Mouse (Mus musculus) kidney, postnatal 0 days (tissue): Measurements from ENCODE around the gene Igfn1. TPM values are rescaled to one million over a fixed set of nuclear protein-coding genes. Genes with fewer than 3 reads are reported as not detected.

Experiments
- ATAC-seq: fragments of 200-750 bp; cut with Nextera tagmentation; replicated peaks from 2 replicates; pipeline ENCODE4 v1.8.0; 2017; ENCODE audit warnings: low read depth, moderate number of reproducible peaks, moderate TSS enrichment, moderate library complexity; ENCODE audit not compliant: low FRiP score
- DNase-seq: peaks from one replicate; pipeline ENCODE4 v3.0.0-alpha.2; 2016; ENCODE audit warnings: low spot score
- H3K27ac ChIP-seq: fragments of 300-500 bp; sonication (generic); 2 replicates; pipeline ENCODE4 v1.5.1; 2014; ENCODE audit warnings: mild to moderate bottlenecking
- H3K27me3 ChIP-seq: fragments of 300-500 bp; sonication (generic); 2 replicates; pipeline ENCODE4 v1.6.1; 2014; ENCODE audit warnings: low read length, mixed read lengths; ENCODE audit not compliant: insufficient read depth
- H3K36me3 ChIP-seq: fragments of 300-500 bp; sonication (generic); 2 replicates; pipeline ENCODE4 v1.6.1; 2014; ENCODE audit warnings: low read length, mixed read lengths; ENCODE audit not compliant: insufficient read depth
- H3K4me1 ChIP-seq: fragments of 300-500 bp; sonication (generic); replicated peaks from 2 replicates; pipeline ENCODE4 v1.6.1; 2014; ENCODE audit warnings: antibody characterized with exemption, low read length, mixed read lengths; ENCODE audit not compliant: insufficient read depth
- H3K4me2 ChIP-seq: fragments of 300-500 bp; sonication (generic); 2 replicates; pipeline ENCODE4 v1.6.1; 2014; ENCODE audit warnings: mild to moderate bottlenecking, low read length, moderate library complexity, mixed read lengths
- H3K4me3 ChIP-seq: fragments of 300-500 bp; sonication (generic); replicated peaks from 2 replicates; pipeline ENCODE4 v1.5.1; 2014; ENCODE audit warnings: low read depth, low read length
- H3K9ac ChIP-seq: fragments of 300-500 bp; sonication (generic); 2 replicates; pipeline ENCODE4 v1.6.1; 2014; ENCODE audit warnings: low read depth, low read length
- H3K9me3 ChIP-seq: fragments of 300-500 bp; sonication (generic); replicated peaks from 2 replicates; pipeline ENCODE4 v1.6.1; 2016; ENCODE audit warnings: low read length, inconsistent platforms, mixed read lengths
- CTCF ChIP-seq: IDR thresholded peaks from 2 replicates; pipeline ENCODE4 v1.5.1; 2016; ENCODE audit warnings: antibody characterized with exemption, low read depth, mild to moderate bottlenecking, moderate library complexity
- WGBS: fragments of 180-500 bp; shearing (Covaris S2); extraction: QIAGEN DNeasy Blood & Tissue Kit; methylation state at CpG from one replicate; pipeline ENCODE4 v1.1.7; 2014; 5-methylcytosine and 5-hydroxymethylcytosine counted together
- polyA plus RNA-seq: library from polyadenylated mRNA; unstranded; fragments of >200 nt; fragmentation: Nextera tagmentation; extraction: Ambion mirVana; gene quantifications from 2 replicates; pipeline ENCODE4 v1.2.1, GENCODE M21; 2015

The Igfn1 gene
- polyA plus RNA-seq, 1 experiment from 2014 or later: 0.25 TPM

DNA sequence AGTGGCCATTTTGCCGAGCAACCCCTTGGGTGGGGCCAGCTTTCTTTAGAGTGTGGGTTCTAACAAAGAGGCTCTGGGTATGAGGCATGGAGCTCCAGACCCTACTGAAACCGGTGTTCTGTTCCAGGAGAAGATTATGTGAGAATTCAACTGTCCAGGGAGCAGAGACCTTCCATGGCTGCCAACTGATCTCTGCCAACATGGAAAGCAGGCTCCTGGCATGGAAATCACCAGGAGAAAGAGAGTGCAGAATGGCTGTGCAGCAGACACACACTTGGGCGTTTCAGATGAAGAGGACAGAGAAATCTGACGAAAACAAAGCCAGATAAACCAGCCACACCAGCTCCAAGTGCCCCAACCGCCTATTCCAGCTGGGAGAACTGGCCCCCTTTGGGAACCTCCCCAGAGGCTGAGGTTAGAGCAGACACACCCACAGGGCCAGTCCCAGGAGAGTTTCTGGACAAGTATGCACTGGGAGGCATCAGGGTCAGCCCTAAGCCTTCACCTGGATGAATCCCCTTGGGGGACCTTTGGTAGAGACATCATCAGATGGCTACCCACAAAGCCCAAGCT lies 89.6 kb downstream of the Igfn1 start:
- H3K9me3 ChIP-seq: no peaks in the 10 kb centered on the region
- ATAC-seq (no peak), DNase-seq (no peak)
- no peak overlapping the region for H3K27ac ChIP-seq
- TF ChIP-seq CTCF: no peak
- no peak overlapping the region for H3K4me2 ChIP-seq
- no peak overlapping the region for H3K9ac ChIP-seq
- H3K4me3 ChIP-seq: no peak overlapping the region
- peaks cover 3% of the 10 kb centered on the region; the same call in 1 of the 2 replicates for H3K4me1 ChIP-seq
- WGBS: 48% methylated on average over 5 of the region's 5 CpGs
- peaks cover 38% of the 10 kb centered on the region for H3K27me3 ChIP-seq
- H3K36me3 ChIP-seq: no peaks in the 10 kb centered on the region

DNA sequence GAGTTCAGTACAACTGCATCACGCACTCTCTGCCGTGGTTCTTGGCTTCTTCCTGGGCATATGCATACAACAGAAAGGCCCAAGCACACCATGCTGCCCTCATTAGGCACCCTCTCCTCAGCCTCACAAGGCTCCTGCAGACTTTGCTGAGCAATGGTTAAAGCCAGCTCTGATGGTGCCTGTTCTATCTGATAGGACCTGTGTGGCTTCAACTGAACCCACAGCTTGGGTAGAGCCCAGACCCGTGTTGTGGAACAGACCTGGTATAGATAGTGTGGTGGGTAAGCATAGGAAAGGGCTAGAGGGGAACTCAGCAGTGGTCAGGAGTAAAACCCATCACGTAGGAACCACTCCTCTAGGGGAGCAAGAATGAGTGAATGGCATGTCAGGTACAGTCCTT lies 92.5 kb downstream of the Igfn1 start:
- H3K4me2 ChIP-seq: no peak overlapping the region
- H3K9ac ChIP-seq: no peak overlapping the region
- H3K36me3 ChIP-seq: no peaks in the 10 kb centered on the region
- WGBS: 75% methylated on average over 4 of the region's 4 CpGs
- ATAC-seq (no peak), DNase-seq (no peak)
- no peaks in the 10 kb centered on the region for H3K9me3 ChIP-seq
- 0 out of 2 replicates have a peak, but pooled peaks cover under 1% of the 10 kb centered on the region for H3K4me1 ChIP-seq
- no peak for TF ChIP-seq CTCF
- no peak overlapping the region for H3K4me3 ChIP-seq
- H3K27ac ChIP-seq: no peak overlapping the region
- H3K27me3 ChIP-seq: peaks cover 19% of the 10 kb centered on the region

DNA sequence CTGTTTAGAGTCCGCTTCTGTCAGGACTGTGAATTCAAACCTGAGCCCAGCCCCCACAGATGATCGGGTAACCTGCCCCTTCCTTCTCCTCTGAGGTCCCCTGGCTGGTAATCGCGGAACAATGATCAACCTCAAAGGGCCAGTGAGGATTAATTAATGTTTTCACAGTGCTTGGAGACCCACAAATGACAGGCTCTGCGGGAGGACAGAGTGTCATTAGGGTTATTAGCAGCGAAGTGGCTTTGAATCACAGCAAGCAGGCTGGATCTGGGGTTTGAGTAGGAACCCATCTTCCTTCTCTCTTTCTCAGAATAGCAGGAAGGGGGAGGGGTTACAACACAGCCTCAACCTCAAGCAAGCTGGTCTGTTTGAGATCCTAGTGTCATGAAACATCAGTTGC lies 96.8 kb downstream of the Igfn1 start:
- Histone ChIP-seq H3K9me3 (no peaks in the 10 kb centered on the region), H3K27ac (no peak overlapping the region), H3K4me2 (no peak overlapping the region), H3K36me3 (no peaks in the 10 kb centered on the region), H3K9ac (no peak overlapping the region), H3K4me3 (no peak overlapping the region), H3K4me1 (no peaks in the 10 kb centered on the region), H3K27me3 (no peaks in the 10 kb centered on the region)
- DNase-seq: peak; percentile 5
- no peak for TF ChIP-seq CTCF
- no peak for ATAC-seq
- whole genome bisulfite sequencing: 7% methylated on average over 6 of the region's 6 CpGs

DNA sequence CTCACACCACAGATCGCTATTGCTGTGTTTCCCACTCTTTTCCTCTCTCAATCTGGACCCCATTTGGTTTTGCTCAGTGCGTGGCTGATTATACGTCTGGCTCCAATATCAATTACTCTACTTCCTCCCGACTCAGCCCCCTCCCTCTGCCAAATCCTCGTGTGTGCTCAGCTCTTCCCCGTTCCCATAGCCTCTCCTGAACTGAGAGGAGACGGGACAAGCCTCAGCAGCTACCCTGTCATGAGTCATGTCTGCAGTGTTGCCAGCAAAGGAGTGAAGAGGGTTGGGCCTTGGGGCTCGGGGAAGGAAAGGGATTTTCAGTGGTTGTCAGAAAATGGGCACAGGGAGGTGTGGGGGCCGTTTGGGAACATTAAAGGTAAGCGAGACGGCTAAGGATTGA lies 99.4 kb downstream of the Igfn1 start:
- ATAC-seq (no peak), DNase-seq (peak; percentile 3)
- WGBS: 35% methylated on average over 11 of the region's 11 CpGs
- Histone ChIP-seq H3K27ac (no peak overlapping the region), H3K36me3 (no peaks in the 10 kb centered on the region), H3K4me2 (no peak overlapping the region), H3K27me3 (no peaks in the 10 kb centered on the region), H3K4me1 (no peaks in the 10 kb centered on the region), H3K4me3 (no peak overlapping the region), H3K9me3 (no peaks in the 10 kb centered on the region), H3K9ac (no peak overlapping the region)
- no peak for TF ChIP-seq CTCF

Other genes with a start within 250 kb of the Igfn1 start
- 76.4 and 78.4 TPM in 2 replicates for gene Phlda3, start 240.2 kb downstream of the Igfn1 start, polyA plus RNA-seq
- 7.9 and 8.9 TPM in 2 replicates for gene Tnni1, start 226.9 kb downstream of the Igfn1 start, polyA plus RNA-seq
- gene Lad1, start 187.7 kb downstream of the Igfn1 start, polyA plus RNA-seq: 28.4 and 33.2 TPM in 2 replicates
- 2.0 and 5.7 TPM in 2 replicates for gene Tnnt2, start 170.0 kb downstream of the Igfn1 start, polyA plus RNA-seq
- gene Pkp1, start 87.1 kb downstream of the Igfn1 start, polyA plus RNA-seq: 0.22 and 0.24 TPM in 2 replicates
- gene Tmem9, start 1.8 kb upstream of the Igfn1 start, polyA plus RNA-seq: 223 and 242 TPM in 2 replicates
- gene Ascl5, start 44.5 kb upstream of the Igfn1 start, polyA plus RNA-seq: not detected in 2 replicates
- 0.17 and 0.20 TPM in 2 replicates for gene Cacna1s, start 46.4 kb upstream of the Igfn1 start, polyA plus RNA-seq
- 0.74 and 0.88 TPM in 2 replicates for gene Kif21b, start 125.0 kb upstream of the Igfn1 start, polyA plus RNA-seq
- not detected in 2 replicates for gene Mroh3, start 206.5 kb upstream of the Igfn1 start, polyA plus RNA-seq
- 13.3 and 15.9 TPM in 2 replicates for gene Inava, start 227.9 kb upstream of the Igfn1 start, polyA plus RNA-seq